Mouse (Mus musculus) CH12.LX (cell line): Measurements from ENCODE around the gene Tars. TPM values are rescaled to one million over a fixed set of nuclear protein-coding genes. Genes with fewer than 3 reads are reported as not detected.

Experiments used
- DNase-seq: peaks from one replicate; pipeline ENCODE4 v3.0.0-alpha.2; 2013; ENCODE audit errors: extremely low read depth
- H3K27ac ChIP-seq: 2 replicates; pipeline ENCODE4 v1.5.1; 2012; ENCODE audit warnings: low read depth, mild to moderate bottlenecking, control low read depth, moderate library complexity; ENCODE audit not compliant: insufficient read depth
- H3K27me3 ChIP-seq: replicated peaks from 2 replicates; pipeline ENCODE3; 2012; ENCODE audit warnings: inconsistent platforms
- H3K36me3 ChIP-seq, 2 experiments: replicated peaks in 1 of 2; 2 replicates each; pipeline versions ENCODE3 to v1.6.1; 2012; ENCODE audit warnings: inconsistent platforms in 1 of 2, low read length in 1 of 2, mild to moderate bottlenecking in 1 of 2, mixed read lengths in 1 of 2, moderate library complexity in 1 of 2; ENCODE audit not compliant: control insufficient read depth in 1 of 2, insufficient read depth in 1 of 2
- H3K4me1 ChIP-seq, 2 experiments: 2 replicates each; pipeline ENCODE4 v1.6.1; 2012; ENCODE audit warnings: inconsistent platforms in 1 of 2, moderate library complexity in 1 of 2; ENCODE audit not compliant: insufficient read depth in 2 of 2, control insufficient read depth in 1 of 2
- H3K4me2 ChIP-seq: 2 replicates; pipeline ENCODE4 v1.6.1; 2012; ENCODE audit warnings: low read depth, mild to moderate bottlenecking, control low read depth; ENCODE audit not compliant: poor library complexity, insufficient read depth, severe bottlenecking
- H3K4me3 ChIP-seq, 3 experiments: fragments of 150-350 bp in 1 of 3; sonication (generic) in 1 of 3; replicated peaks in 1 of 3; 2 replicates each; pipeline versions ENCODE3 to v1.5.1; 2011 to 2012; ENCODE audit warnings: low read depth in 2 of 3, low read length in 2 of 3, mild to moderate bottlenecking in 2 of 3, moderate library complexity in 2 of 3, control low read depth in 1 of 3, improper control_type of control experiment in 1 of 3, inconsistent platforms in 1 of 3, mixed read lengths in 1 of 3; ENCODE audit not compliant: poor library complexity in 1 of 3
- H3K79me2 ChIP-seq: replicated peaks from 2 replicates; pipeline ENCODE4 v1.6.1; 2012; ENCODE audit warnings: mild to moderate bottlenecking, moderate library complexity; ENCODE audit not compliant: control insufficient read depth, poor library complexity, insufficient read depth, severe bottlenecking; ENCODE audit errors: extremely low read depth
- H3K9ac ChIP-seq: 2 replicates; pipeline ENCODE4 v1.6.1; 2012; ENCODE audit warnings: low read depth, mild to moderate bottlenecking, control low read depth, moderate library complexity; ENCODE audit not compliant: insufficient read depth
- H3K9me3 ChIP-seq: replicated peaks from 2 replicates; pipeline ENCODE3; 2012; ENCODE audit warnings: low read length, inconsistent platforms, mixed read lengths
- CHD1 ChIP-seq: IDR thresholded peaks from 2 replicates; pipeline ENCODE4 v1.6.1; 2012; ENCODE audit warnings: low read depth, low read length, improper control_type of control experiment, inconsistent platforms
- CHD2 ChIP-seq: IDR thresholded peaks from 2 replicates; pipeline ENCODE4 v1.6.1; 2011; ENCODE audit warnings: low read length, improper control_type of control experiment
- CTCF ChIP-seq, 2 experiments: IDR thresholded peaks in 1 of 2; conservative IDR thresholded peaks in 1 of 2; 2 replicates each; pipeline ENCODE4 v1.5.1; 2011 to 2012; ENCODE audit warnings: low read depth in 2 of 2, low read length in 2 of 2, improper control_type of control experiment in 1 of 2, inconsistent platforms in 1 of 2, mild to moderate bottlenecking in 1 of 2, moderate library complexity in 1 of 2
- ETS1 ChIP-seq: conservative IDR thresholded peaks from 2 replicates; pipeline ENCODE4 v1.6.1; 2012; ENCODE audit warnings: low read depth, mild to moderate bottlenecking, inconsistent platforms, low read length, improper control_type of control experiment, moderate library complexity
- HCFC1 ChIP-seq: IDR thresholded peaks from 2 replicates; pipeline ENCODE4 v1.6.1; 2012; ENCODE audit warnings: low read depth, mild to moderate bottlenecking, inconsistent platforms, low read length, improper control_type of control experiment
- IRF4 ChIP-seq: IDR thresholded peaks from 2 replicates; pipeline ENCODE4 v1.6.1; 2014; ENCODE audit warnings: low read depth, mild to moderate bottlenecking, inconsistent platforms, low read length, improper control_type of control experiment
- JUN ChIP-seq: IDR thresholded peaks from 2 replicates; pipeline ENCODE4 v1.6.1; 2011; ENCODE audit warnings: low read depth, mild to moderate bottlenecking, low read length, improper control_type of control experiment, moderate library complexity; ENCODE audit not compliant: insufficient read depth
- JUND ChIP-seq: conservative IDR thresholded peaks from 2 replicates; pipeline ENCODE4 v1.6.1; 2011; ENCODE audit warnings: low read depth, low read length, improper control_type of control experiment
- KAT2A ChIP-seq: IDR thresholded peaks from 2 replicates; pipeline ENCODE4 v1.6.1; 2012; ENCODE audit warnings: low read length, improper control_type of control experiment, inconsistent platforms; ENCODE audit not compliant: insufficient replicate concordance
- MAX ChIP-seq: IDR thresholded peaks from 2 replicates; pipeline ENCODE4 v1.6.1; 2011; ENCODE audit warnings: low read length, improper control_type of control experiment
- MAZ ChIP-seq: IDR thresholded peaks from 2 replicates; pipeline ENCODE4 v1.6.1; 2012; ENCODE audit warnings: low read depth, mild to moderate bottlenecking, inconsistent platforms, low read length, improper control_type of control experiment, moderate library complexity
- MEF2A ChIP-seq: IDR thresholded peaks from 2 replicates; pipeline ENCODE4 v1.6.1; 2014; ENCODE audit warnings: low read depth, mild to moderate bottlenecking, inconsistent platforms, low read length, improper control_type of control experiment, borderline replicate concordance
- MYC ChIP-seq: IDR thresholded peaks from 2 replicates; pipeline ENCODE4 v1.6.1; 2011; ENCODE audit warnings: low read depth, mild to moderate bottlenecking, improper control_type of control experiment, low read length
- NELFE ChIP-seq: IDR thresholded peaks from 2 replicates; pipeline ENCODE4 v1.6.1; 2011; ENCODE audit warnings: low read depth, low read length, improper control_type of control experiment
- NRF1 ChIP-seq: IDR thresholded peaks from 2 replicates; pipeline ENCODE4 v1.6.1; 2014; ENCODE audit warnings: low read depth, mild to moderate bottlenecking, inconsistent platforms, low read length, improper control_type of control experiment, moderate library complexity
- POLR2AphosphoS2 ChIP-seq: IDR thresholded peaks from 2 replicates; pipeline ENCODE4 v1.6.1; 2011; ENCODE audit warnings: low read depth, low read length, improper control_type of control experiment
- RCOR1 ChIP-seq: conservative IDR thresholded peaks from 2 replicates; pipeline ENCODE4 v1.6.1; 2012; ENCODE audit warnings: low read depth, mild to moderate bottlenecking, inconsistent platforms, low read length, improper control_type of control experiment
- SIN3A ChIP-seq: IDR thresholded peaks from 2 replicates; pipeline ENCODE4 v1.6.1; 2012; ENCODE audit warnings: low read length, improper control_type of control experiment, inconsistent platforms
- SMC3 ChIP-seq: IDR thresholded peaks from 2 replicates; pipeline ENCODE4 v1.6.1; 2011; ENCODE audit warnings: low read depth, low read length, improper control_type of control experiment
- TBP ChIP-seq: conservative IDR thresholded peaks from 2 replicates; pipeline ENCODE4 v1.6.1; 2011; ENCODE audit warnings: low read depth, low read length, improper control_type of control experiment
- TCF12 ChIP-seq: IDR thresholded peaks from 2 replicates; pipeline ENCODE4 v1.6.1; 2014; ENCODE audit warnings: low read depth, mild to moderate bottlenecking, inconsistent platforms, low read length, improper control_type of control experiment
- UBTF ChIP-seq: IDR thresholded peaks from 2 replicates; pipeline ENCODE4 v1.6.1; 2012; ENCODE audit warnings: low read depth, mild to moderate bottlenecking, inconsistent platforms, low read length, improper control_type of control experiment, moderate library complexity
- ZKSCAN1 ChIP-seq: IDR thresholded peaks from 2 replicates; pipeline ENCODE4 v1.6.1; 2012; ENCODE audit warnings: low read depth, inconsistent platforms, low read length, improper control_type of control experiment, borderline replicate concordance
- ZMIZ1 ChIP-seq: IDR thresholded peaks from 2 replicates; pipeline ENCODE4 v1.6.1; 2012; ENCODE audit warnings: low read depth, mild to moderate bottlenecking, inconsistent platforms, low read length, improper control_type of control experiment
- ZNF384 ChIP-seq: IDR thresholded peaks from 2 replicates; pipeline ENCODE4 v1.6.1; 2012; ENCODE audit warnings: low read depth, low read length, improper control_type of control experiment, inconsistent platforms
- dilution Hi-C: fragments of 300-500 bp; cut with MboI; formaldehyde crosslinking; loops from 2 replicates; pipeline ENCODE4 v1.14.3; 2020; ENCODE audit warnings: low sequenced_read_pairs; ENCODE audit not compliant: extremely low pct_unique_long_range_greater_than_20kb, extremely low pct_ligation_motif_present
- in situ Hi-C: fragments of 300-500 bp; cut with MboI; formaldehyde crosslinking; loops from 3 replicates; pipeline ENCODE4 v1.14.3; 2019; ENCODE audit warnings: low sequenced_read_pairs, low pct_ligation_motif_present, low pct_unique_long_range_greater_than_20kb, mixed read lengths
- polyA plus RNA-seq: library from polyadenylated mRNA; unstranded; fragments of >175 nt; gene quantifications from 2 replicates; pipeline ENCODE4 v1.2.1, GENCODE M21; 2012; ENCODE audit warnings: low read depth; ENCODE audit not compliant: insufficient read length
- total RNA-seq, 2 experiments: library from RNA; depleted of rRNA; stranded (reverse); fragments of 300-350 nt in 1 of 2; fragments of >200 nt in 1 of 2; gene quantifications; 2 replicates each; pipeline ENCODE4 v1.2.3; 2012 to 2014

The Tars gene
- total and polyA plus RNA-seq, 3 experiments = 114 to 217 (median 189) TPM

DNA sequence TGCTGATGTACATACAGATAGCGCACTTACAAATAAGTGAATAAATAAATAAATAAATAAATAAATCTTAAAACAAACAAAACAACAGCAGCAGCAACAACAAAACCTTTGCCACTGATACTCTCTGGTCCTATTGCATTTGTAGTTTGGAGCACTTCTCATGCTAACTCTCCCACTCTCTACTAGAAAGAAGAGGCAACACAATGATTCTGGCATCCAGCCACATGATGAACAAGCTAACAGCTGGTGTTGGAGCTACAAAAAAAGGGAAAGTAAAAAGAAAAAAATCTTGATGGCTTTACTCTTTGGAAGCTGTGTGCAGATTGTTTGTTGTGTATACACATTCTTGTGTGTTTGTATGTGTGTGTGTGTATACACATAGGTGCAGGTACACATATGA, 34.7 kb downstream of the Tars start:
- no peak overlapping the region for H3K4me2 ChIP-seq
- DNase-seq = no peak
- in situ Hi-C loops = no loop called here
- no peak overlapping the region for H3K4me3 ChIP-seq
- H3K9ac ChIP-seq = no peak overlapping the region
- no peaks in the 10 kb centered on the region for H3K27me3 ChIP-seq
- no peaks in the 10 kb centered on the region for H3K9me3 ChIP-seq
- no peaks in the 10 kb centered on the region for H3K79me2 ChIP-seq
- H3K36me3 ChIP-seq = no peaks in the 10 kb centered on the region
- dilution Hi-C loops = no loop called here
- no peak for TF ChIP-seq JUN
- no peak for TF ChIP-seq ZMIZ1
- no peak for TF ChIP-seq SMC3
- TF ChIP-seq JUND = no peak
- TF ChIP-seq ETS1 = no peak
- no peak for TF ChIP-seq TCF12
- TF ChIP-seq SIN3A = no peak
- no peak for TF ChIP-seq TBP
- TF ChIP-seq HCFC1 = no peak
- TF ChIP-seq CHD2 = no peak
- no peak for TF ChIP-seq KAT2A
- no peak for TF ChIP-seq RCOR1
- no peak for TF ChIP-seq POLR2AphosphoS2
- TF ChIP-seq CHD1 = no peak
- TF ChIP-seq MYC = no peak
- no peak for TF ChIP-seq MAX
- TF ChIP-seq, all 38 proteins: peak for 0
- Histone ChIP-seq H3K4me1 (peaks cover 39 to 59% of the 10 kb centered on the region in 2 experiments), H3K27ac (no peak overlapping the region)

DNA sequence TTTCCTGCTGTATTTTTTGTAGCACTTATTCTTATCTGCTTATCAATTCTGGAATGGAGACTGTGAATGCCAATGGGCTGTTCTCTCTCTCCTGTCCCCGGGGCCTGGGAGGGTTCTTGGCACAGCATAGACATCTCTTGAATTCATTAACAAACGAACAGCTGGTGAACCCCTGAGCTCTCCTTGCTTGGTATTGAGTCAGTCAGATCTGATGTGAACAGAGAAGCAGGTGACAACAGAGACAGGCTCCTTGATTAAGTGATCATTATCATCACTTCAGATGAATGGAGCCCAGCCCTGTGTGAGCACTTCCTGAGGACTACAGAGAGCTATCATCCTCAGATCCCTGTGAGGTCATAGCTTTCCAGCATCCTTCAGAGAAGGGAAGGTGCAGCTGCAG, 35.4 kb downstream of the Tars start:
- dilution Hi-C loops = no loop called here
- in situ Hi-C loops = no loop called here

More for the DNA sequence above, 35.4 kb downstream of the Tars start:
- Histone ChIP-seq H3K4me2 (no peak overlapping the region), H3K27ac (no peak overlapping the region), H3K27me3 (no peaks in the 10 kb centered on the region), H3K36me3 (no peaks in the 10 kb centered on the region), H3K9ac (no peak overlapping the region), H3K4me3 (no peak overlapping the region), H3K79me2 (no peaks in the 10 kb centered on the region), H3K4me1 (peaks cover 37 to 52% of the 10 kb centered on the region in 2 experiments), H3K9me3 (no peaks in the 10 kb centered on the region)
- DNase-seq = no peak
- TF ChIP-seq ZKSCAN1 (no peak), JUN (no peak), CTCF (conservative IDR thresholded peaks at IDR 0.05 in 1 of 2, IDR thresholded peaks at IDR 0.05 in 1 of 2; ENCODE audit: low read depth in 2 of 2, low read length in 2 of 2) (no peak), TBP (no peak), MEF2A (no peak), MAZ (no peak), ZMIZ1 (no peak), SIN3A (no peak), UBTF (no peak), ETS1 (no peak), NELFE (no peak), ZNF384 (no peak), JUND (no peak), MYC (no peak), NRF1 (no peak), IRF4 (no peak)
